Mouse (Mus musculus): ENCODE measurements at regions not wholly inside any gene's neighbourhood (a gene's known extent, or its start where the extent isn't known, plus 50 kb on each side); places are given as distances from the start of the nearest gene placed in this dataset.

- Histone ChIP-seq H3K4me1 (ENCODE audit: control insufficient read depth, insufficient read depth, low read length) (no peaks in the 10 kb centered on the region), H3K4me2 (ENCODE audit: low read depth, low read length) (peak overlapping the region; percentile 72), H3K4me3 (replicated peaks; ENCODE audit: low read length) (peak overlapping the region; percentile 48), H3K9me3 (replicated peaks; ENCODE audit: control insufficient read depth, low read length) (0 out of 2 replicates have a peak, but pooled peaks cover 4% of the 10 kb centered on the region), H3K36me3 (ENCODE audit: control insufficient read depth, insufficient read depth, low read length) (no peaks in the 10 kb centered on the region), H3K27me3 (ENCODE audit: control insufficient read depth, insufficient read depth, low read length) (no peaks in the 10 kb centered on the region), H3K27ac (ENCODE audit: low read length) (peak overlapping the region; percentile 54), H3K9ac (ENCODE audit: low read length) (peak overlapping the region; percentile 67)
- ATAC-seq (ENCODE audit: insufficient read depth, low FRiP score): peak; percentile 84
- WGBS: 4% methylated on average over 35 of the region's 35 CpGs
These were observed 89.3 kb upstream of the Synm start for GRCm38 (mm10) chr7:67848589-67849508.

GRCm38 (mm10) chr7:67846796-67847195, 87.3 kb upstream of the Synm start:
- H3K4me2 ChIP-seq (ENCODE audit: low read depth, low read length): 0 out of 2 replicates have a peak overlapping the region, but pooled peaks have one; percentile 19
- WGBS: 20% methylated on average over 8 of the region's 8 CpGs

GRCm38 (mm10) chr7:67836984-67837383, 77.4 kb upstream of the Synm start:
- H3K27ac ChIP-seq (ENCODE audit: low read length): peak overlapping the region; percentile 61
- no peak for ATAC-seq (ENCODE audit: insufficient read depth, low FRiP score)

More at GRCm38 (mm10) chr7:67846796-67847195, 87.3 kb upstream of the Synm start:
- ATAC-seq (ENCODE audit: insufficient read depth, low FRiP score): peak; percentile 72; the same call in 1 of the 2 replicates
- Histone ChIP-seq H3K4me3 (replicated peaks; ENCODE audit: low read length) (no peak overlapping the region), H3K4me1 (ENCODE audit: control insufficient read depth, insufficient read depth, low read length) (no peaks in the 10 kb centered on the region), H3K27ac (ENCODE audit: low read length) (peak overlapping the region; percentile 39; the same call in 1 of the 2 replicates), H3K9me3 (replicated peaks; ENCODE audit: control insufficient read depth, low read length) (0 out of 2 replicates have a peak, but pooled peaks cover 4% of the 10 kb centered on the region), H3K36me3 (ENCODE audit: control insufficient read depth, insufficient read depth, low read length) (no peaks in the 10 kb centered on the region), H3K27me3 (ENCODE audit: control insufficient read depth, insufficient read depth, low read length) (no peaks in the 10 kb centered on the region), H3K9ac (ENCODE audit: low read length) (no peak overlapping the region)

GRCm38 (mm10) chr7:67836117-67836949, 76.8 kb upstream of the Synm start:
- peak; percentile 33; the same call in 1 of the 2 replicates for ATAC-seq (ENCODE audit: insufficient read depth, low FRiP score)
- peaks cover 13% of the 10 kb centered on the region; the same call in 1 of the 2 replicates for H3K4me1 ChIP-seq (ENCODE audit: control insufficient read depth, insufficient read depth, low read length)
- no peaks in the 10 kb centered on the region for H3K9me3 ChIP-seq (replicated peaks; ENCODE audit: control insufficient read depth, low read length)
- no peaks in the 10 kb centered on the region for H3K27me3 ChIP-seq (ENCODE audit: control insufficient read depth, insufficient read depth, low read length)
- WGBS: 58% methylated on average over 18 of the region's 18 CpGs
- H3K9ac ChIP-seq (ENCODE audit: low read length): no peak overlapping the region
- no peak overlapping the region for H3K4me3 ChIP-seq (replicated peaks; ENCODE audit: low read length)
- no peaks in the 10 kb centered on the region for H3K36me3 ChIP-seq (ENCODE audit: control insufficient read depth, insufficient read depth, low read length)
- H3K27ac ChIP-seq (ENCODE audit: low read length): peak overlapping the region; percentile 61
- 0 out of 2 replicates have a peak overlapping the region, but pooled peaks have one; percentile 3 for H3K4me2 ChIP-seq (ENCODE audit: low read depth, low read length)

More at GRCm38 (mm10) chr7:67836984-67837383, 77.4 kb upstream of the Synm start:
- no peaks in the 10 kb centered on the region for H3K27me3 ChIP-seq (ENCODE audit: control insufficient read depth, insufficient read depth, low read length)
- no peak overlapping the region for H3K9ac ChIP-seq (ENCODE audit: low read length)
- H3K9me3 ChIP-seq (replicated peaks; ENCODE audit: control insufficient read depth, low read length): no peaks in the 10 kb centered on the region
- H3K4me1 ChIP-seq (ENCODE audit: control insufficient read depth, insufficient read depth, low read length): peaks cover 13% of the 10 kb centered on the region; the same call in 1 of the 2 replicates
- H3K4me2 ChIP-seq (ENCODE audit: low read depth, low read length): no peak overlapping the region
- H3K4me3 ChIP-seq (replicated peaks; ENCODE audit: low read length): no peak overlapping the region
- H3K36me3 ChIP-seq (ENCODE audit: control insufficient read depth, insufficient read depth, low read length): no peaks in the 10 kb centered on the region
- WGBS: 86% methylated on average over 5 of the region's 5 CpGs

- ATAC-seq (ENCODE audit: insufficient read depth, low FRiP score): no peak
- H3K9me3 ChIP-seq (replicated peaks; ENCODE audit: control insufficient read depth, low read length): no peaks in the 10 kb centered on the region
- no peak overlapping the region for H3K9ac ChIP-seq (ENCODE audit: low read length)
- H3K4me1 ChIP-seq (ENCODE audit: control insufficient read depth, insufficient read depth, low read length): peaks cover 9% of the 10 kb centered on the region; the same call in 1 of the 2 replicates
- 88% methylated on average over 2 of the region's 2 CpGs for WGBS
- H3K4me2 ChIP-seq (ENCODE audit: low read depth, low read length): no peak overlapping the region
- no peaks in the 10 kb centered on the region for H3K27me3 ChIP-seq (ENCODE audit: control insufficient read depth, insufficient read depth, low read length)
- no peaks in the 10 kb centered on the region for H3K36me3 ChIP-seq (ENCODE audit: control insufficient read depth, insufficient read depth, low read length)
- no peak overlapping the region for H3K27ac ChIP-seq (ENCODE audit: low read length)
- no peak overlapping the region for H3K4me3 ChIP-seq (replicated peaks; ENCODE audit: low read length)
These were observed 72.2 kb upstream of the Synm start for GRCm38 (mm10) chr7:67831738-67832137.

GRCm38 (mm10) chr7:67827386-67827785, 67.8 kb upstream of the Synm start:
- Histone ChIP-seq H3K27me3 (ENCODE audit: control insufficient read depth, insufficient read depth, low read length) (no peaks in the 10 kb centered on the region), H3K4me1 (ENCODE audit: control insufficient read depth, insufficient read depth, low read length) (no peaks in the 10 kb centered on the region), H3K4me3 (replicated peaks; ENCODE audit: low read length) (no peak overlapping the region), H3K9ac (ENCODE audit: low read length) (no peak overlapping the region), H3K4me2 (ENCODE audit: low read depth, low read length) (no peak overlapping the region), H3K9me3 (replicated peaks; ENCODE audit: control insufficient read depth, low read length) (no peaks in the 10 kb centered on the region), H3K36me3 (ENCODE audit: control insufficient read depth, insufficient read depth, low read length) (no peaks in the 10 kb centered on the region), H3K27ac (ENCODE audit: low read length) (no peak overlapping the region)
- 57% methylated on average over 12 of the region's 12 CpGs for WGBS
- no peak for ATAC-seq (ENCODE audit: insufficient read depth, low FRiP score)

GRCm38 (mm10) chr7:67826936-67827335, 67.4 kb upstream of the Synm start:
- no peak overlapping the region for H3K9ac ChIP-seq (ENCODE audit: low read length)
- H3K27ac ChIP-seq (ENCODE audit: low read length): no peak overlapping the region
- no peak overlapping the region for H3K4me3 ChIP-seq (replicated peaks; ENCODE audit: low read length)
- 86% methylated on average over 13 of the region's 13 CpGs for WGBS
- H3K36me3 ChIP-seq (ENCODE audit: control insufficient read depth, insufficient read depth, low read length): no peaks in the 10 kb centered on the region
- no peaks in the 10 kb centered on the region for H3K27me3 ChIP-seq (ENCODE audit: control insufficient read depth, insufficient read depth, low read length)
- no peaks in the 10 kb centered on the region for H3K9me3 ChIP-seq (replicated peaks; ENCODE audit: control insufficient read depth, low read length)
- H3K4me2 ChIP-seq (ENCODE audit: low read depth, low read length): no peak overlapping the region
- ATAC-seq (ENCODE audit: insufficient read depth, low FRiP score): no peak
- H3K4me1 ChIP-seq (ENCODE audit: control insufficient read depth, insufficient read depth, low read length): no peaks in the 10 kb centered on the region

GRCm38 (mm10) chr7:67826368-67826767, 66.8 kb upstream of the Synm start:
- Histone ChIP-seq H3K9me3 (replicated peaks; ENCODE audit: control insufficient read depth, low read length) (no peaks in the 10 kb centered on the region), H3K4me3 (replicated peaks; ENCODE audit: low read length) (no peak overlapping the region), H3K9ac (ENCODE audit: low read length) (no peak overlapping the region), H3K27ac (ENCODE audit: low read length) (no peak overlapping the region), H3K4me2 (ENCODE audit: low read depth, low read length) (no peak overlapping the region), H3K36me3 (ENCODE audit: control insufficient read depth, insufficient read depth, low read length) (no peaks in the 10 kb centered on the region), H3K27me3 (ENCODE audit: control insufficient read depth, insufficient read depth, low read length) (no peaks in the 10 kb centered on the region), H3K4me1 (ENCODE audit: control insufficient read depth, insufficient read depth, low read length) (no peaks in the 10 kb centered on the region)
- WGBS: 89% methylated on average over 6 of the region's 6 CpGs
- ATAC-seq (ENCODE audit: insufficient read depth, low FRiP score): no peak

Data from stomach, embryonic 16.5 days (tissue).